Mouse (Mus musculus) stomach, embryonic 16.5 days (tissue): Measurements from ENCODE around the gene Kcna6. TPM values are rescaled to one million over a fixed set of nuclear protein-coding genes. Genes with fewer than 3 reads are reported as not detected.

Source experiments
- ATAC-seq: fragments of 200-750 bp; cut with Nextera tagmentation; 2 replicates; pipeline ENCODE4 v1.8.0; 2017; ENCODE audit warnings: moderate number of reproducible peaks, moderate TSS enrichment; ENCODE audit not compliant: insufficient read depth, low FRiP score
- H3K27ac ChIP-seq: fragments of 300-500 bp; sonication (generic); 2 replicates; pipeline ENCODE4 v1.5.1; 2014; ENCODE audit warnings: low read length
- H3K27me3 ChIP-seq: fragments of 300-500 bp; sonication (generic); 2 replicates; pipeline ENCODE4 v1.6.1; 2014; ENCODE audit warnings: low read length, control low read depth, mixed read lengths; ENCODE audit not compliant: control insufficient read depth, insufficient read depth
- H3K36me3 ChIP-seq: fragments of 300-500 bp; sonication (generic); 2 replicates; pipeline ENCODE4 v1.6.1; 2014; ENCODE audit warnings: low read length; ENCODE audit not compliant: control insufficient read depth, insufficient read depth
- H3K4me1 ChIP-seq: fragments of 300-500 bp; sonication (generic); 2 replicates; pipeline ENCODE4 v1.6.1; 2014; ENCODE audit warnings: low read length, control low read depth, mixed read lengths; ENCODE audit not compliant: control insufficient read depth, insufficient read depth
- H3K4me2 ChIP-seq: fragments of 300-500 bp; sonication (generic); 2 replicates; pipeline ENCODE4 v1.6.1; 2014; ENCODE audit warnings: low read depth, low read length, mixed read lengths
- H3K4me3 ChIP-seq: fragments of 300-500 bp; sonication (generic); replicated peaks from 2 replicates; pipeline ENCODE4 v1.5.1; 2014; ENCODE audit warnings: mild to moderate bottlenecking, low read length
- H3K9ac ChIP-seq: fragments of 300-500 bp; sonication (generic); 2 replicates; pipeline ENCODE4 v1.6.1; 2014; ENCODE audit warnings: low read length
- H3K9me3 ChIP-seq: fragments of 300-500 bp; sonication (generic); replicated peaks from 2 replicates; pipeline ENCODE4 v1.6.1; 2016; ENCODE audit warnings: low read length, control low read depth; ENCODE audit not compliant: control insufficient read depth
- WGBS: fragments of 180-500 bp; shearing (Covaris S2); extraction: QIAGEN DNeasy Blood & Tissue Kit; methylation state at CpG from one replicate; pipeline ENCODE4 v1.1.7; 2014; 5-methylcytosine and 5-hydroxymethylcytosine counted together
- polyA plus RNA-seq: library from polyadenylated mRNA; unstranded; fragments of >200 nt; fragmentation: Nextera tagmentation; extraction: Ambion mirVana; gene quantifications from 2 replicates; pipeline ENCODE4 v1.2.1, GENCODE M21; 2015

The Kcna6 gene
- polyA plus RNA-seq, result 3.3 and 3.5 TPM in 2 replicates

DNA sequence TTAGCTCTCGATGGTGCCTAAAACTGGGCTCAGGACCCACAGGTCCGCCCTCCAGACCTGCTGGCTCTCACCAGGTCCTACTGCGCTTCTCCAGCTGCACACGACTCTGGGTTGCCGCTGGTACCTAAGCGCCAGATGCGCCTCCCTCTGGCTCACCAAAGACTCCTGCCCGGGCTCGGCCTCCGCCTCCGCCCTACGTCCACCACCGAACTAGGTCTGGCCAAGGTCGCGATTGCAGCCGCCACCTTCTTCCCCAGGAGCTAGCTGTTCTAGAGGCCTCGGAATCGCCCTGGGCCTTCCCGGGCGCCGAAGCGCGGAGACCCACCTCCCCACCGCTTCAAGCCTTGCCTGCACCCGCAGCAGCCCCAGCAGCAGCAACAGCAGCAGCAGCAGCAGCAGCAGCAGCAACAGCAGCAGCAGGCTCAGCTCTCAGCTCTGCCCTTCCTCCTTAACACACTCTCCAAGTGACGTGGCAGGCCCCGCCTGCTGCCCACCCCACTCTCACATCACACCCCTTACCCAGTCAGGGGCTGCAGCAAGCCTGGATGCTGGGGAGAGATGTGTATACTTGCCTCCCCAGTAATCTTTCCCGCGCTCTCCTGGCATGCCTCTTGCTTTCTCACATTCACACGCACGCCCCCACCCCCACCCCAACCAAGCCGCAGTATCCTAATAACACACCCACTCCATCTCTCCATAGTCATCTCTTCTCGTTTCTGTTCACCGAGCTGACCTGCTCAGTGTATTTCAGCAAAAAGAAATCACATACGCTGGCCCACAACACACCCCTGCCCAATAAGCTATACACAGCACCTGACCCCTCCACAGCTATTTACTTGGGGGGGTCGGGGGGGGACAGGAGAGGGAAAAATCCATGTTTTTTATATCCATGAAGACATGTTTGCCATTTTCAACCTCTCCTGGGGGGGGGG lies at the start of gene Kcna6:
Gene Kcna6 (minus strand): TSS at position 464 of the 932 bp plus-strand sequence.
- peaks cover 5% of the 10 kb centered on the region; the same call in 1 of the 2 replicates for H3K4me1 ChIP-seq
- H3K9ac ChIP-seq, result peak within 1 kb of the TSS; percentile 68
- H3K9me3 ChIP-seq, result no peaks in the 10 kb centered on the region
- H3K27me3 ChIP-seq, result peaks cover 21% of the 10 kb centered on the region
- H3K4me2 ChIP-seq, result peak within 1 kb of the TSS; percentile 86
- peak; percentile 81 for ATAC-seq
- 3% methylated on average over 36 of the region's 36 CpGs for WGBS
- no peak within 1 kb of the TSS for H3K27ac ChIP-seq
- H3K4me3 ChIP-seq, result peak within 1 kb of the TSS; percentile 55
- no peaks in the 10 kb centered on the region for H3K36me3 ChIP-seq

DNA sequence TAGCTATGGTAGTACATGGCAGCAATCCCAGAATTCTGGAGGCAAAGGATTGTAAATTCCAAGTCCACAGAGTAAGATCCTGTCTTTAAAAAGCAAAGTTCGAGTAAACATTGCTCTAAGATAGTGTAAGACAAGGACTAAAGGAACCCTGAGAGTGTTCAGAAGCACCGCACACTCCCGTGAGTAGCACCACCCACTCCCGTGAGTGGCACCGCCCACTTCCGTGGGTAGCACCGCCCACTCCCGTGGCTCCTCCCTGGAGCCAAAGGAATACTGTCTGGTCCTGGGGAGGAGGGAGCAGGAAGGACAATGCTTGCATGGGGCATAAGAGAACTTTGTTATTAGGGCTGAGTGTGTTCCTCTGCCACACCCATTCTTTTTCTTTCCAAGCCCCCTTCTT lies 48.4 kb upstream of the Kcna6 start:
- Histone ChIP-seq H3K4me3 (no peak overlapping the region), H3K4me1 (no peaks in the 10 kb centered on the region), H3K27me3 (no peaks in the 10 kb centered on the region), H3K9me3 (no peaks in the 10 kb centered on the region), H3K4me2 (no peak overlapping the region), H3K36me3 (no peaks in the 10 kb centered on the region), H3K27ac (no peak overlapping the region), H3K9ac (no peak overlapping the region)
- no peak for ATAC-seq
- 80% methylated on average over 8 of the region's 8 CpGs for WGBS

DNA sequence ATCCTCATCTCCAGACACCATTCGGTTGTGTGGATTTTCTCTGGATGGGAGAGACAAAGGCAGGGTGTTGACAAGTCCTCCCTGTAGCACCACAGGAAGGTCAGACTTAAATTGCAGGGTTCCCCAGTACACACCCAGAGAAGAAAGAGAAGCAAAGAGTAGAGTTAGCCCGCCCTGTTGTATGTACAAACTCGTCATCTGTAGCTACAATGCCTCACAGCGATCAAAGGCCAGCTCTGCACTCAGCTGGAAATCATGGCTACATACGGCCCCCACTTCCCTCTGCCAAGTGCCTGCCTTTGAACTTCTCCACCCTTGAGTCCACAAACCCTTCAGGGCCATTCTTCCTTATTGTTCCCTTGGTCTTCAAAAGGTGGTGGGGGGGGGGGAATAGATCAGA lies 43.7 kb upstream of the Kcna6 start:
- no peak for ATAC-seq
- 55% methylated on average over 5 of the region's 5 CpGs for WGBS
- Histone ChIP-seq H3K9me3 (no peaks in the 10 kb centered on the region), H3K36me3 (no peaks in the 10 kb centered on the region), H3K4me1 (no peaks in the 10 kb centered on the region), H3K27ac (no peak overlapping the region), H3K4me3 (no peak overlapping the region), H3K4me2 (no peak overlapping the region), H3K27me3 (no peaks in the 10 kb centered on the region), H3K9ac (no peak overlapping the region)

DNA sequence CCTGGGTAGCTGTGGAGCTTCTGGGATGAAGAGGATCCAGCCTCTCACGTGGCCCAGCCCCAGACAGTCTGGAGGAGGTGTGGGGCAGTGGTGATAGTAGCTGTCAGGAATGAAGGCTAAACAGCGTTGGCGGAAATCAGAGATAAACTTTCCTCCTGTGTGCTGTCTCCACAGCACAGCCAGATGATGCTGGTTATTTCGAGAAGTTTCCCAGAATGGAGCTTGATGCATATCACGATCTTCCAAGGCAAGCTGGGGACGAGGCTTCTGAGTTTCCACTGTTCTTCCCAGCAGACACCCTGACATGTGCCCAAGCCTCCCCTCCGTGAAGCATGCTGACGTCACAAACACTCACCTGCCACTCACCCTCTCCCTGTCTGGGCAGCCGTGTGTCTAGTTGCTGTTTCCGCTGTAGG lies 43.2 kb upstream of the Kcna6 start:
- no peak overlapping the region for H3K4me3 ChIP-seq
- no peaks in the 10 kb centered on the region for H3K4me1 ChIP-seq
- ATAC-seq, result no peak
- H3K9me3 ChIP-seq, result no peaks in the 10 kb centered on the region
- H3K4me2 ChIP-seq, result no peak overlapping the region
- WGBS, result 49% methylated on average over 10 of the region's 10 CpGs
- no peak overlapping the region for H3K9ac ChIP-seq
- H3K27me3 ChIP-seq, result no peaks in the 10 kb centered on the region
- H3K27ac ChIP-seq, result no peak overlapping the region
- no peaks in the 10 kb centered on the region for H3K36me3 ChIP-seq

DNA sequence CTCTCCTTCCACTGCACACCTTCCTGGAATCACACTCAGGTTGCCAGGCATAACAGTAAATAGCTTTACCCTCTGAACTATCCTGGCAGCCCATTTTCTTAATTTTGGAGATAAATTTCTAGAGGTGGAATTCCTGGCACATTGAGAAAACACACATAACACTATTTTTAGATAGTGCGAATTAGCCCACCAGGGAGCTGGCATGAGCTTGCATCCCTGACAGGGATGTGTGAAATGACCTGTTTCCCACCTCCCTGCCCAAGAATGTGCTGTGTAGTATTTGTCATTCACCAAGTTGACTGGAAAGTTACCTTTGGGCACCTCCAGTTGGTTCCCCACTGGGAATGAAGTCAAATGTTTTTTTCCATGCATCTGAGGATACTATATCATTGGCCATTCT lies 42.6 kb upstream of the Kcna6 start:
- Histone ChIP-seq H3K4me2 (no peak overlapping the region), H3K9me3 (no peaks in the 10 kb centered on the region), H3K4me3 (no peak overlapping the region), H3K27me3 (no peaks in the 10 kb centered on the region), H3K9ac (no peak overlapping the region), H3K4me1 (no peaks in the 10 kb centered on the region), H3K27ac (no peak overlapping the region), H3K36me3 (no peaks in the 10 kb centered on the region)
- ATAC-seq, result no peak
- WGBS, result 82% methylated on average over 1 of the region's 1 CpGs

DNA sequence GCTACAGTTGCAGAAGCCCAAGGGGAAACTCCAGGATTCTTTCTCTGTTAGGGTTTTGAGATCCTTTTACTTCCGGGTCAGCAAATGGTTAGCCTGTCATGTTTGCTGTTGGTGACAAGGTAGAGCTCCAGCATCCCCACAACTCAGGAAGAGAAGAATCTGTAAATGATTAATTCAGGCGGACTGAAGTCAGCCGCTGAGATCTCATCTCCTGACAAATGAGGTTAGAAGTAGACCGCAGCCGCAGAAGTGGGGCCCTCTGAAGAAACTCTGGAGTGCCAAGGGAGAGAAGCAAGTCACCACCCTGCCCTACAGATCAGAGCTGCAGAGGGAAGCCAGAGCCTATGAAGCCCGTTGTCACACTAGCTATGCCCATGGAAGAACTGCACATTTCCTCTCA lies 37.4 kb upstream of the Kcna6 start:
- H3K27ac ChIP-seq, result no peak overlapping the region
- no peaks in the 10 kb centered on the region for H3K9me3 ChIP-seq
- H3K9ac ChIP-seq, result no peak overlapping the region
- ATAC-seq, result no peak
- H3K36me3 ChIP-seq, result no peaks in the 10 kb centered on the region
- WGBS, result 47% methylated on average over 6 of the region's 6 CpGs
- no peaks in the 10 kb centered on the region for H3K27me3 ChIP-seq
- no peak overlapping the region for H3K4me2 ChIP-seq
- H3K4me3 ChIP-seq, result no peak overlapping the region
- H3K4me1 ChIP-seq, result no peaks in the 10 kb centered on the region

DNA sequence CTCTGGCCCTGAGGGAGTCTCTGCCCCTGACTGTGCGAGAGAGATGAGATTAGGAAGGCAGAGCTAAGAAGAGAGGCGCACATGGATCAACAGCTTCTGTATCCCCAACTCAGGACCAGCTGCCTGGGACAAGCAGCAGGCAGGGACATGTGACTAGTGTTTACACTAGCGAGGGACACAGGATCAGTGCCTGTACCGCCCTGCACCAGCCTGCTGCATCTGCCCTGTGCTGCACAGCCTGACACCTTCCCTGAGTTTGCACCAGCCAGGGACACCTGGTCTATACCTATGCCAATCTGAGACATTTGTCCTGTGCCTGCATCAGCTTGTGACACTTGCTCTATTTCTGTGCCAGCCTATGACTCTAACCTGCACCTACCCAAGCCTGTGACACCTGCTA lies 33.4 kb upstream of the Kcna6 start:
- H3K4me3 ChIP-seq, result no peak overlapping the region
- 35% methylated on average over 4 of the region's 4 CpGs for WGBS

DNA sequence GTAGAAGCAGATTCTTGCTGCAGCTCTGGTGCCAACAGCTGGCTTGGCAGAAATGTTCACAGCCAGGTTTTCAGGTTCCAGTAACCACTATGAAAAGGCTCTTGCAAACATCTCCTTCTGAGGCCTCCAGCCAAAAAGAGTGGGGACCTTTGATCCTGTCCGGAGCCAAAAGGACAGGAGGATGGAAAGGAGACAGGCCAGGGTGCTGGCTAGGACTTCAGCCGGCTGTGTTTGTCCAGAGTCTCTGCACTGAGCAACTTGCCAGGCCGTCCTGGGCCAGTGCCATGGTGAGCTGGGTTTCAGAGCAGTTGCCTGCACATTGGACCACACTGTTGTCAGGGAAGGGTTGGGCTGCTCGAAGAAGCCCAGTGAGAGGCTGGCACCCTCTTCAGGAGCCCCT lies 31.9 kb upstream of the Kcna6 start:
- no peak overlapping the region for H3K9ac ChIP-seq
- H3K27me3 ChIP-seq, result no peaks in the 10 kb centered on the region
- no peak overlapping the region for H3K27ac ChIP-seq
- H3K4me2 ChIP-seq, result no peak overlapping the region
- no peaks in the 10 kb centered on the region for H3K4me1 ChIP-seq
- ATAC-seq, result no peak
- H3K36me3 ChIP-seq, result no peaks in the 10 kb centered on the region
- WGBS, result 73% methylated on average over 4 of the region's 4 CpGs
- H3K4me3 ChIP-seq, result no peak overlapping the region
- no peaks in the 10 kb centered on the region for H3K9me3 ChIP-seq

More for the DNA sequence above, 33.4 kb upstream of the Kcna6 start:
- peak; percentile 53; the same call in 1 of the 2 replicates for ATAC-seq
- no peak overlapping the region for H3K4me2 ChIP-seq
- H3K27ac ChIP-seq, result no peak overlapping the region
- no peaks in the 10 kb centered on the region for H3K9me3 ChIP-seq
- H3K27me3 ChIP-seq, result no peaks in the 10 kb centered on the region
- no peaks in the 10 kb centered on the region for H3K4me1 ChIP-seq
- no peak overlapping the region for H3K9ac ChIP-seq
- no peaks in the 10 kb centered on the region for H3K36me3 ChIP-seq

DNA sequence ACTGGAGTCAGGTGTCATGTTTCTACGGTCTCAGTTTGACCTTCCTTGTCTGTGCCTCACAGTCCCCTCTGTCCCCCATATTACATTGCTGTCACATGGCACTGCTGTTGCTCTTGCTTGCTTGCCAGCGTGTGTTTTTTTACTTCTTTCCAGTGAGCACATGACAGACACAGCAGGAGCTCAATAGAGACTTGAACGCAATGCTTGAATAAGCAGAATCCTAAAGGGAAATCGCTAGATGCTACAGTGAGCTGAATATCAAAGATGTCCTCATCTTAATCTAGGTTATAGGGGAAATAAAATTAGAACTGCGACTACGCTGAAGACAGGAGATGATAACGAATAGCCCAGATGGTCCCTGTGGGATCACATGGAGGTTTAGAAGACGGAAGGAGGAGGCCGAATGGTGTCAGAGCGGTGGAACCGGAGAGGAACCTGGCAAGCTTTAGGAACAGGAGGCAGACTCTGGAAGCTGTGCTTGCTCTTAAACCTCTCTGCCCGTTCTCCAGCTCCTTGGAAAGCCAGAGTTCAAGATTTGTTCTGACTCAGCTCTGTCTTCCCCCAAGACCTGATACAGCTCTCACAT lies 29.8 kb upstream of the Kcna6 start:
- Histone ChIP-seq H3K4me3 (no peak overlapping the region), H3K9me3 (no peaks in the 10 kb centered on the region), H3K4me1 (no peaks in the 10 kb centered on the region), H3K36me3 (no peaks in the 10 kb centered on the region), H3K27ac (no peak overlapping the region), H3K4me2 (no peak overlapping the region), H3K27me3 (no peaks in the 10 kb centered on the region), H3K9ac (no peak overlapping the region)
- WGBS, result 79% methylated on average over 12 of the region's 12 CpGs
- no peak for ATAC-seq
